Mouse (Mus musculus) kidney, embryonic 15.5 days (tissue): ENCODE measurements around the gene Mthfr. TPM values are rescaled to one million over a fixed set of nuclear protein-coding genes. Genes with fewer than 3 reads are reported as not detected.

ENCODE experiments used
- ATAC-seq: fragments of 200-750 bp; cut with Nextera tagmentation; replicated peaks from 2 replicates; pipeline ENCODE4 v1.8.0; 2017; ENCODE audit warnings: moderate TSS enrichment; ENCODE audit not compliant: low FRiP score
- H3K27ac ChIP-seq: fragments of 300-500 bp; sonication (generic); 2 replicates; pipeline ENCODE4 v1.5.1; 2015; ENCODE audit warnings: mild to moderate bottlenecking, inconsistent platforms
- H3K27me3 ChIP-seq: fragments of 300-500 bp; sonication (generic); 2 replicates; pipeline ENCODE4 v1.6.1; 2015; ENCODE audit warnings: inconsistent platforms
- H3K36me3 ChIP-seq: fragments of 300-500 bp; sonication (generic); 2 replicates; pipeline ENCODE4 v1.6.1; 2015; ENCODE audit warnings: inconsistent platforms
- H3K4me1 ChIP-seq: fragments of 300-500 bp; sonication (generic); 2 replicates; pipeline ENCODE4 v1.6.1; 2015; ENCODE audit warnings: inconsistent platforms
- H3K4me2 ChIP-seq: fragments of 300-500 bp; sonication (generic); 2 replicates; pipeline ENCODE4 v1.6.1; 2015; ENCODE audit warnings: moderate library complexity, mild to moderate bottlenecking, inconsistent platforms
- H3K4me3 ChIP-seq: fragments of 300-500 bp; sonication (generic); replicated peaks from 2 replicates; pipeline ENCODE4 v1.5.1; 2015; ENCODE audit warnings: mild to moderate bottlenecking, inconsistent platforms
- H3K9ac ChIP-seq: fragments of 300-500 bp; sonication (generic); 2 replicates; pipeline ENCODE4 v1.6.1; 2015; ENCODE audit warnings: mild to moderate bottlenecking, inconsistent platforms
- H3K9me3 ChIP-seq: fragments of 300-500 bp; sonication (generic); replicated peaks from 2 replicates; pipeline ENCODE4 v1.6.1; 2016; ENCODE audit warnings: inconsistent platforms
- WGBS: fragments of 180-500 bp; shearing (Covaris S2); methylation state at CpG from one replicate; pipeline ENCODE4 v1.1.7; 2015; ENCODE audit warnings: mixed read lengths; 5-methylcytosine and 5-hydroxymethylcytosine counted together
- polyA plus RNA-seq: library from polyadenylated mRNA; unstranded; fragments of >200 nt; fragmentation: Nextera tagmentation; extraction: Ambion mirVana; gene quantifications from 2 replicates; pipeline ENCODE4 v1.2.1, GENCODE M21; 2015

Mthfr gene
- polyA plus RNA-seq, 1 experiment from 2014 or later: 24.1 TPM

GRCm38 (mm10) chr4:148074521-148075189 is 35.8 kb downstream of the Mthfr start:
- Histone ChIP-seq H3K36me3 (peaks cover 3% of the 10 kb centered on the region), H3K4me2 (peak overlapping the region; percentile 61), H3K9me3 (no peaks in the 10 kb centered on the region), H3K9ac (no peak overlapping the region), H3K4me3 (peak overlapping the region; percentile 38), H3K4me1 (peaks cover 15% of the 10 kb centered on the region; the same call in 1 of the 2 replicates), H3K27ac (peak overlapping the region; percentile 9; the same call in 1 of the 2 replicates), H3K27me3 (no peaks in the 10 kb centered on the region)
- WGBS: 49% methylated on average over 17 of the region's 17 CpGs
- no peak for ATAC-seq

- ATAC-seq: 0 out of 2 replicates have a peak, but pooled peaks have one; percentile 31
- Histone ChIP-seq H3K4me2 (peak overlapping the region; percentile 61), H3K4me1 (peaks cover 15% of the 10 kb centered on the region; the same call in 1 of the 2 replicates), H3K4me3 (peak overlapping the region; percentile 38), H3K9me3 (no peaks in the 10 kb centered on the region), H3K9ac (no peak overlapping the region; the same call in 1 of the 2 replicates), H3K27ac (peak overlapping the region; percentile 9; the same call in 1 of the 2 replicates), H3K36me3 (peaks cover 9% of the 10 kb centered on the region), H3K27me3 (no peaks in the 10 kb centered on the region)
- 39% methylated on average over 21 of the region's 21 CpGs for WGBS
Measured at GRCm38 (mm10) chr4:148075259-148075658, 36.4 kb downstream of the Mthfr start.

DNA sequence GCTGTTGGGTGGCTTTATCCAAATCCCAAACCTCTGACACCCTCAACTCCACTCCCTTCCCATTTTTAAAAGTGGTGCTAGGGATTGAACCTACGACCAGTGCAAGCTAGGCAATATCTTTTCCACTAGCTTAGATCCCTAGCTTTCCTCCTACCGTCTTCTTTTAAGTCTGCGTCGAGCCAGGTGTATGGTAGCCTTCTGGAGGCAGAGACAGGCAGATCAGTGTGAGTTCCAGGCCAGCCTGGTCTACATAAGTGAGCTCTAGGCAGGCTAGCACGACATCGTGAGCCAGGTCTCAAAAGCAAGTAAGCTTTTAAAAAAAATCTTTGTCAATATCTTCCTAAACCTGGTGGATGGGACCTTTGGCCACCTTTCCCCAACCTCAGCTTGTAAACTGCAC is 37.0 kb downstream of the Mthfr start:
- Histone ChIP-seq H3K9ac (no peak overlapping the region), H3K4me1 (peaks cover 10% of the 10 kb centered on the region; the same call in 1 of the 2 replicates), H3K4me2 (no peak overlapping the region), H3K4me3 (no peak overlapping the region), H3K9me3 (no peaks in the 10 kb centered on the region), H3K27me3 (no peaks in the 10 kb centered on the region), H3K27ac (no peak overlapping the region), H3K36me3 (peaks cover 15% of the 10 kb centered on the region)
- WGBS: 88% methylated on average over 6 of the region's 6 CpGs
- ATAC-seq: no peak

DNA sequence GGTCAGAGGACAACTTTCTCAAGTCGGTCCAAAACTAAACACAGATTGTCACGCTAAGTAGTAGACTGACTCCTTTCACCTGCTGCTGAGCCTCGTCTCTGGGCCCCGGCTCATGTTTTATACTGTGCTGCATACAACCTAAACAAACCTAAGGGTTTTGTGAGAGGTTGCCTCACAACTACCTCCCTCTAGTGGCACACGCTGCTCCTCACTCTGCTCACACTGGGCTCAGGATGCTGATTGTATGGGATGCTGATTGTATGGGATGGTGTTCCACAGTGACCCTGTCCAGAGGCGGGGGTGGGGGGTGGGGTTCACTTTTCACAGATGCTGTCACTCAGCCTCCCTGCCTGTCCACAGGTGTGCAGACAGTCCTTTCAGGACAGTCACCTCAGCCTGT is 40.3 kb downstream of the Mthfr start:
- Histone ChIP-seq H3K27ac (no peak overlapping the region), H3K9ac (no peak overlapping the region), H3K4me1 (peaks cover 25% of the 10 kb centered on the region), H3K4me2 (no peak overlapping the region), H3K9me3 (no peaks in the 10 kb centered on the region), H3K4me3 (no peak overlapping the region), H3K27me3 (no peaks in the 10 kb centered on the region), H3K36me3 (peaks cover 26% of the 10 kb centered on the region)
- no peak for ATAC-seq
- WGBS: 67% methylated on average over 6 of the region's 6 CpGs

DNA sequence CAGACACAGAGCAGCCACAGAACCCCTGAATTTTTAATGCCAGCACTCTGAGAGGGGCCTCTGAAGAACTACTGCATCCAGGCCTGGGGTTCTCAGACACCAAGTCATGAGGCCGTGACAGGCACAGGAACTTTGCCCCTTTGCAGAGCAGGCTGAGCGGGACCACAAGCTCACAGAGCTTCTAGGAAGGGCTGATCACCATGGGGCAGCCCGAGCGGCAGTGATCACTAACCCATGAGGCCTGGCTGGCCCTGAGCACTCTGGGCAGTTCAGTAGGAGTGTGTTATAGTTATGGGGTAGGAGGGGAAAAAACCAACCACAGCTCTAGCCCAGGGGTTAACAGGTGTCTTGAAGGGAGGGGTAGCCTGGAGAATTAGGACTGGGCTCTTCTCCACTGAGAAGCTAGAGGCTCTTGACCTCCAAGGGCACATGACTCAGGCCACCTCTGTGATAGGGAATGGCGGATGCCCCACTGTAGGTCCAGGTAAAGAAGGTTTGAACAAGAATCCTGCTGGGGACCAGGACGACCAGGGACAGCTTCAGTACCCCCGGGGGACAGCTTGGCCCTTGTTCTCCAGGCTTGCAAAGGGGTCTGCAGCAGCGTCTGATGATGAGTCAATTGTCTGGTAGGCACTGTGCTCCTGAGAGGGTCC is 41.2 kb downstream of the Mthfr start:
- WGBS: 84% methylated on average over 8 of the region's 8 CpGs
- no peak overlapping the region for H3K9ac ChIP-seq
- H3K4me1 ChIP-seq: peaks cover 31% of the 10 kb centered on the region
- H3K9me3 ChIP-seq: no peaks in the 10 kb centered on the region
- no peak overlapping the region for H3K4me3 ChIP-seq
- no peak overlapping the region for H3K4me2 ChIP-seq
- H3K27me3 ChIP-seq: no peaks in the 10 kb centered on the region
- ATAC-seq: no peak
- H3K27ac ChIP-seq: no peak overlapping the region
- peaks cover 26% of the 10 kb centered on the region for H3K36me3 ChIP-seq

DNA sequence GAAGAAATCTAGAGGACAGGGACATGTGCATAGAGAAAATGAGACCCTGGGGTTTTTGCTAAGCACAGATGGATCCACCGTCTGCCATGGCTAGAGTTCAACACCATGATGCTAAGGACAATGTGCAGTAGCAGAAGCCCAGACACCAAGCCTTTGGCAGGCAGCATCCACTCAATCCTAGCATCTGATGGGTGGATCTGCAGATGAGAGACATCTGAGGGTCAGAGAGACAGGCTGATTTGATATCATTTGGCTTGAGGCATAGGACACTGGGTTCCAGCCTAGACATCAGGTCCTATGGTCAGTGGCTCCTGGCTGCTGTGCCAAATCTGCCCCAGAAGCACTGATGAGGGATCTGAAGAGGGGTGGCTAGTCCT is 41.7 kb downstream of the Mthfr start:
- WGBS: 79% methylated on average over 1 of the region's 1 CpGs

DNA sequence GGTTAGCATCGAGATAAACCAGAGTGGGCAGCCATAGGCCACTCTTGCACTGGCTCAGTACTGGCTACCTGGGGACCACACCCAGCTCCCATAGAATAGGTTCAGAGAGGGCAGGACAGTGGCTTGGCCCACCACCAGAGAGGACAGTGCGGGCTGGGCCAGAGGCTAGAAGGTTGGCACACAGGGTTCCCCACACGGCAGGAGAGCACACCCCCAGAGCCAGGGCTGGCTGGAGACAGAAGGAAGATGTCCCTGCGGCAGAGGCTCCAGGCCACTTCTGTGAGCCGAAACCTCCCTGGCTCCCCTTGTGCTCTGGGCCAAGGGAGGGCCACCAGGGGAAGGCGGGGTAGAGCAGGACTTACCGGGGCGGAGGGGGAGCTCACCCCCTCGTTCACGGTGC is 42.3 kb downstream of the Mthfr start:
- Histone ChIP-seq H3K27ac (no peak overlapping the region), H3K36me3 (peaks cover 26% of the 10 kb centered on the region), H3K9ac (no peak overlapping the region), H3K27me3 (no peaks in the 10 kb centered on the region), H3K4me1 (peaks cover 37% of the 10 kb centered on the region), H3K9me3 (no peaks in the 10 kb centered on the region), H3K4me3 (no peak overlapping the region), H3K4me2 (no peak overlapping the region)
- ATAC-seq: no peak
- WGBS: 94% methylated on average over 10 of the region's 10 CpGs

More for the DNA sequence above, 41.7 kb downstream of the Mthfr start:
- H3K36me3 ChIP-seq: peaks cover 26% of the 10 kb centered on the region
- H3K4me2 ChIP-seq: no peak overlapping the region
- H3K9ac ChIP-seq: no peak overlapping the region
- H3K4me1 ChIP-seq: peaks cover 31% of the 10 kb centered on the region
- H3K4me3 ChIP-seq: no peak overlapping the region
- no peak overlapping the region for H3K27ac ChIP-seq
- no peaks in the 10 kb centered on the region for H3K9me3 ChIP-seq
- no peaks in the 10 kb centered on the region for H3K27me3 ChIP-seq
- no peak for ATAC-seq

DNA sequence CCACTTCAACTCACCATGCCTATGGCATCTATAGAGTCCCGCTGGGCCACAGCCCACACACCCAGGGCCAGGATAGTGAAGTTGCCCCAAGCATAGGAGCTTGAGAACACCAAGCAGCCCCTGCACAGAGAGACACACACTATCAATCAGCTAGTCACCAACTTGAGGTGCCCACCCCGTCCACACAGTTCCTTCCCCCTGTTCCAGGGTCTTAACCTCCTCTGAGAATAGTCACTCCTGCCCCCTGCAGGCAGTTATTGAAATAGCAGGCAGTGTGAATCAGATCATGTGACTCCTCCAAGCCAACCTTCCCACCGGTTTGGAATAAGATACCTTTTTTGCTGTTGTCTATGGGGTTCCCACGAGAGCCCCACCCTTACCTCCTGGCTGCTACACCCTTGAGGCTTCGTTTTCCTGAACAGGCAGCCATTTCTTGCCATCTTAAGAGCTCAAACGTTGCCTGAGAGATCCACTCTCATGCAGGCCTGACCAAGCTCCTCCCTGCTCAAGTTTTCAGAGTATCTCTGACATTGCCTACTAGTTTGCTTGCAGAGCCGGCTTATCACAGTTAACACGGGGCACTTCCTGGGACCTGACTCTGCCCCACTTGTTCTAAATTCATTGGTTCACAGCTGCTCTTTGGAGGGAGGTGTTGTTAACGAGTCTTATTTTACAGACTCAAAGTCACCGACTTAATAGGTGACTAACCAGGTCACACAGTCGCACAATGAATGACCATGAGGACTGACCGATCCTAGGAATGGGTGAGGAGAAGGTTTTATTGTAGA is 43.6 kb downstream of the Mthfr start:
- Histone ChIP-seq H3K4me2 (no peak overlapping the region), H3K9ac (no peak overlapping the region), H3K4me1 (peaks cover 49% of the 10 kb centered on the region), H3K4me3 (no peak overlapping the region), H3K36me3 (peaks cover 26% of the 10 kb centered on the region), H3K27ac (peak overlapping the region; percentile 55; the same call in 1 of the 2 replicates), H3K27me3 (no peaks in the 10 kb centered on the region), H3K9me3 (no peaks in the 10 kb centered on the region)
- 45% methylated on average over 12 of the region's 12 CpGs for WGBS
- peak; percentile 16; the same call in 1 of the 2 replicates for ATAC-seq

DNA sequence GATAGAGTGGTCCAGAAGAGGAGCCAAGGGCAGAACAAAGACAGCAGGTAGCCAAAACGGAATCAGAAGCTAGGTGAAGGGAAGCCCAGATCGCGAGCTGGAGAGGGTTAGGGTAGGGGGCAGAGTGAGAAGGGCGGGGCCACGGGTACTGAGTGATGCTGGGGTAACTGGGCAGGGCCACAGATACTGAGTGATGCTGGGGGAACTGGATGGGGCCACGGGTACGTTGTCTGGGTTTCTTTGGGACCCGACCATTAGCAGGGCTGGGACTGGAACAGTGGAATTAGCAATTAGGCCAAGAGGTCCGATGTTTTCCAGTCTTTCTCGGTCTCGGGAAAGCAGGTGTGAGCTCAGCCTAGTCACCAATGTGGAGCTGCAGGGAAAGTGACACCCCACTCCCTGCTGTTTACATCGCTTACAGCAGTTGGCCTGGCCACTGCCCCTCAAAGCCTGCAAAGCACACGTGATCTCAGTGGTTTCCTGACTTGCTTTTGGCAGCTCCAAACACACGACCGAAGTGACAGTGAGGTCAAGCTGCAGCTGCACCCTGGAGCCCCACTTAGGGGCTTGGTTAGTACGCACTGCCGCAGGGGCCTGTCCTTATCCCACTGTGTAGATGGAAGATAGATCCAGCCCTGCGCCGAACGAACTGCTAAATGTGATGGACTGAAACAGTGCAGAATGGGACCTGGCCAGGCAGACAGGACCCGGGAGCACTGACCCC is 44.5 kb downstream of the Mthfr start:
- no peak overlapping the region for H3K9ac ChIP-seq
- no peaks in the 10 kb centered on the region for H3K9me3 ChIP-seq
- H3K27ac ChIP-seq: peak overlapping the region; percentile 55; the same call in 1 of the 2 replicates
- H3K36me3 ChIP-seq: peaks cover 26% of the 10 kb centered on the region
- H3K4me1 ChIP-seq: peaks cover 53% of the 10 kb centered on the region
- no peaks in the 10 kb centered on the region for H3K27me3 ChIP-seq
- H3K4me2 ChIP-seq: no peak overlapping the region
- no peak overlapping the region for H3K4me3 ChIP-seq
- no peak for ATAC-seq
- WGBS: 50% methylated on average over 21 of the region's 21 CpGs

GRCm38 (mm10) chr4:148084261-148084714 is 45.4 kb downstream of the Mthfr start:
- Histone ChIP-seq H3K9me3 (no peaks in the 10 kb centered on the region), H3K27me3 (no peaks in the 10 kb centered on the region), H3K27ac (peak overlapping the region; percentile 55), H3K4me2 (peak overlapping the region; percentile 19; the same call in 1 of the 2 replicates), H3K4me3 (no peak overlapping the region), H3K36me3 (peaks cover 26% of the 10 kb centered on the region), H3K9ac (no peak overlapping the region), H3K4me1 (peaks cover 54% of the 10 kb centered on the region)
- 12% methylated on average over 8 of the region's 8 CpGs for WGBS
- ATAC-seq: no peak

DNA sequence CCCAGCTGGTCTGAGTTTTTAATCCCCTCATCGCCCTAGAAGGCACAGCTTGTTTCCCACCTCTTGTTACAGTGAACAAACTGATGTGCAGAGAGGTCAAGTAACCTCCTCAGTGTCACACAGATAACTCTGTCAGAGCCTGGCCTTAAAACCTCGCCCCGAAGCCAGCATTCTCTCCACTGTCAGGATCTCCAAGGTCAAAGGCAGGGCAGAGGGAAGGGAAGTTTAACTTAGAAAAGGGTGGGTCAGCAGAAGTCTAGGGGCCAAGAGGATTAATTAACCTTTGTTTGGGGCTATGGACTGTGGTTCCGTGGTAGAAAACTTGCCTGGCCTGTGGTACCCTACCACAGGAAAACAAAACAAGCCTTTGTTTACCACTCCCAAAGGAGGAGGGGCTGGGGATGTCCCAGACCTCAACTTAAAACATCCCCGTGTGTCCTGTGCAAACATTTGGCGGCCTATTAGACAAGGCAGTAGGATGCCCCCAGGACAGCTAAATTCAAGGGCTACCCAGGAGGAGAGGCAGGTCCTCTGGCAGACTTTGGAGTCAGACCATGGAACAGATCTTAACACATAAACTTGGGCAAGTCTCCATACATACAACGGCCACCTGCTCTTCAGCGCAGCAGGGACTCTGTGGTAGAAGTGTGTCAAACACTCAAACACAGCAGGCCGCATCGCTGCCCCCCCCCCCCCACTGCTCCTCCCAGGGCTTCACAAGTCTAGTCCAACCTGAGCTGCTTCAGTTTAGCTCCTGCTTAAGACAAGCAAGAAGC is 46.4 kb downstream of the Mthfr start:
- no peak for ATAC-seq
- Histone ChIP-seq H3K9ac (0 out of 2 replicates have a peak overlapping the region, but pooled peaks have one; percentile 4), H3K9me3 (no peaks in the 10 kb centered on the region), H3K36me3 (peaks cover 16% of the 10 kb centered on the region), H3K4me2 (0 out of 2 replicates have a peak overlapping the region, but pooled peaks have one; percentile 1), H3K27ac (peak overlapping the region; percentile 51; the same call in 1 of the 2 replicates), H3K4me1 (peaks cover 54% of the 10 kb centered on the region), H3K27me3 (no peaks in the 10 kb centered on the region), H3K4me3 (no peak overlapping the region)
- WGBS: 46% methylated on average over 10 of the region's 10 CpGs
